Mouse (Mus musculus): Measurements from ENCODE around the gene Maml1.

- TF ChIP-seq CTCF (conservative IDR thresholded peaks at IDR 0.05; ENCODE audit: insufficient read depth, insufficient read length, low read depth, low read length): no peak
- no peak for TF ChIP-seq POLR2A (IDR thresholded peaks at IDR 0.05; ENCODE audit: low read depth, low read length)
These were observed 39.3 kb downstream of the Maml1 start for GRCm38 (mm10) chr11:50252684-50253265.
